Mouse (Mus musculus) ES-E14 (cell line): ENCODE data around the gene Wdr64. TPM values are rescaled to one million over a fixed set of nuclear protein-coding genes. Genes with fewer than 3 reads are reported as not detected.

Experiments used
- DNase-seq: peaks from one replicate; pipeline ENCODE4 v3.0.0-alpha.2; 2013; ENCODE audit warnings: low read depth, low spot score
- H3K27ac ChIP-seq: 2 replicates; pipeline ENCODE4 v1.5.1; 2012; ENCODE audit warnings: low read depth, mild to moderate bottlenecking, low read length, moderate library complexity, mixed read lengths; ENCODE audit not compliant: poor library complexity, insufficient read depth, severe bottlenecking
- H3K36me3 ChIP-seq: 2 replicates; pipeline ENCODE4 v1.6.1; 2012; ENCODE audit warnings: mild to moderate bottlenecking, low read length, moderate library complexity, mixed read lengths; ENCODE audit not compliant: control insufficient read depth, poor library complexity, insufficient read depth, severe bottlenecking
- H3K4me1 ChIP-seq, 2 experiments: fragments of 150-350 bp in 1 of 2; sonication (generic) in 1 of 2; 2 replicates each; pipeline ENCODE4 v1.6.1; 2012; ENCODE audit warnings: low read length in 2 of 2, mild to moderate bottlenecking in 1 of 2, mixed read lengths in 1 of 2; ENCODE audit not compliant: control insufficient read depth in 2 of 2, insufficient read depth in 2 of 2, poor library complexity in 1 of 2
- H3K4me3 ChIP-seq, 2 experiments: fragments of 150-350 bp in 1 of 2; sonication (generic) in 1 of 2; 2 replicates each; pipeline ENCODE4 v1.5.1; 2012; ENCODE audit warnings: low read length in 2 of 2, low read depth in 1 of 2, mild to moderate bottlenecking in 1 of 2, mixed read lengths in 1 of 2; ENCODE audit not compliant: insufficient read depth in 1 of 2, poor library complexity in 1 of 2, severe bottlenecking in 1 of 2
- H3K9ac ChIP-seq: 2 replicates; pipeline ENCODE4 v1.6.1; 2012; ENCODE audit warnings: low read depth, mild to moderate bottlenecking, low read length, mixed read lengths; ENCODE audit not compliant: poor library complexity, insufficient read depth, severe bottlenecking
- H3K9me3 ChIP-seq: fragments of 150-350 bp; sonication (generic); 2 replicates; pipeline ENCODE4 v1.6.1; 2012; ENCODE audit warnings: low read depth, mild to moderate bottlenecking, low read length; ENCODE audit not compliant: control insufficient read depth, insufficient read depth
- CHD2 ChIP-seq: IDR thresholded peaks from 2 replicates; pipeline ENCODE4 v1.6.1; 2014; ENCODE audit warnings: mild to moderate bottlenecking, low read depth, low read length, inconsistent platforms
- HCFC1 ChIP-seq: IDR thresholded peaks from 2 replicates; pipeline ENCODE4 v1.6.1; 2012; ENCODE audit warnings: low read length, inconsistent platforms, borderline replicate concordance; ENCODE audit not compliant: insufficient read depth
- MAFK ChIP-seq: IDR thresholded peaks from 2 replicates; pipeline ENCODE4 v1.6.1; 2014; ENCODE audit warnings: mild to moderate bottlenecking, low read depth, low read length, inconsistent platforms; ENCODE audit not compliant: insufficient read depth
- ZC3H11A ChIP-seq: IDR thresholded peaks from 2 replicates; pipeline ENCODE4 v1.6.1; 2012; ENCODE audit warnings: low read depth, mild to moderate bottlenecking, inconsistent platforms, low read length, borderline replicate concordance
- ZNF384 ChIP-seq: IDR thresholded peaks from 2 replicates; pipeline ENCODE4 v1.6.1; 2012; ENCODE audit warnings: low read depth, low read length, inconsistent platforms
- in situ Hi-C, 2 experiments: fragments of 600-800 bp; cut with MboI; formaldehyde crosslinking; loops; one replicate each; pipeline ENCODE4 v1.15.1; 2025; ENCODE audit warnings: low sequenced_read_pairs in 2 of 2, inconsistent platforms in 1 of 2; ENCODE audit not compliant: unreplicated experiment in 2 of 2
- total RNA-seq: library from RNA; depleted of rRNA; stranded (reverse); fragments of 300-350 nt; gene quantifications from 2 replicates; pipeline ENCODE4 v1.2.3, GENCODE M21; 2012; rRNA removed

Wdr64 gene
- total RNA-seq, result 0.94 and 1.3 TPM in 2 replicates

GRCm38 (mm10) chr1:175698293-175698692 lies at the start of gene Wdr64:
Gene Wdr64 (plus strand): TSS chr1:175698593.
- H3K4me1 ChIP-seq, result no peaks in the 10 kb centered on the region
- no peak within 1 kb of the TSS for H3K27ac ChIP-seq
- no peaks in the 10 kb centered on the region for H3K36me3 ChIP-seq
- no peaks in the 10 kb centered on the region for H3K9me3 ChIP-seq
- no peak within 1 kb of the TSS for H3K4me3 ChIP-seq
- no peak for DNase-seq
- no peak for TF ChIP-seq MAFK
- no peak for TF ChIP-seq CHD2
- no peak for TF ChIP-seq HCFC1
- no peak for TF ChIP-seq ZC3H11A
- TF ChIP-seq ZNF384, result no peak
- in situ Hi-C loops, result no loop called here
- H3K9ac ChIP-seq, result no peak within 1 kb of the TSS

GRCm38 (mm10) chr1:175648615-175649014 lies 49.8 kb upstream of the Wdr64 start:
- TF ChIP-seq CHD2, result no peak
- no peak for TF ChIP-seq ZNF384
- TF ChIP-seq ZC3H11A, result no peak
- no peak for TF ChIP-seq MAFK
- no peak for TF ChIP-seq HCFC1
- DNase-seq, result no peak
- Histone ChIP-seq H3K36me3 (no peaks in the 10 kb centered on the region), H3K4me3 (no peak overlapping the region), H3K9ac (no peak overlapping the region), H3K4me1 (no peaks in the 10 kb centered on the region), H3K9me3 (no peaks in the 10 kb centered on the region), H3K27ac (no peak overlapping the region)
- in situ Hi-C loops, result no loop called here

GRCm38 (mm10) chr1:175659900-175660299 lies 38.5 kb upstream of the Wdr64 start:
- TF ChIP-seq MAFK (no peak), CHD2 (no peak), ZNF384 (no peak), ZC3H11A (no peak), HCFC1 (no peak)
- no peaks in the 10 kb centered on the region for H3K4me1 ChIP-seq
- in situ Hi-C loops, result no loop called here

GRCm38 (mm10) chr1:175668666-175669405 lies 29.6 kb upstream of the Wdr64 start:
- no peaks in the 10 kb centered on the region for H3K36me3 ChIP-seq
- no peaks in the 10 kb centered on the region for H3K9me3 ChIP-seq
- no peak for DNase-seq
- in situ Hi-C loops, result no loop called here
- H3K9ac ChIP-seq, result no peak overlapping the region
- H3K27ac ChIP-seq, result no peak overlapping the region
- TF ChIP-seq HCFC1 (no peak), ZNF384 (no peak), ZC3H11A (no peak), MAFK (no peak), CHD2 (no peak)
- no peak overlapping the region for H3K4me3 ChIP-seq
- H3K4me1 ChIP-seq, result peaks cover 0 to 2% of the 10 kb centered on the region in 2 experiments; a peak in 1 of 4 replicates

More at GRCm38 (mm10) chr1:175659900-175660299, 38.5 kb upstream of the Wdr64 start:
- Histone ChIP-seq H3K36me3 (no peaks in the 10 kb centered on the region), H3K4me3 (no peak overlapping the region), H3K9me3 (no peaks in the 10 kb centered on the region), H3K9ac (no peak overlapping the region), H3K27ac (no peak overlapping the region)
- no peak for DNase-seq

- TF ChIP-seq HCFC1 (no peak), MAFK (no peak), ZC3H11A (no peak), CHD2 (no peak), ZNF384 (no peak)
- no peaks in the 10 kb centered on the region for H3K9me3 ChIP-seq
- H3K36me3 ChIP-seq, result no peaks in the 10 kb centered on the region
- H3K4me3 ChIP-seq, result no peak overlapping the region
- in situ Hi-C loops, result no loop called here
- H3K4me1 ChIP-seq, result peaks cover 0 to 2% of the 10 kb centered on the region in 2 experiments; a peak in 1 of 4 replicates
- DNase-seq, result no peak
- no peak overlapping the region for H3K27ac ChIP-seq
- H3K9ac ChIP-seq, result no peak overlapping the region
These were observed 28.9 kb upstream of the Wdr64 start for GRCm38 (mm10) chr1:175669456-175669855.
